Mouse (Mus musculus) kidney, adult 2 months (tissue): Measurements from ENCODE around the gene Adam17.

Source experiments
- CTCF ChIP-seq: fragments of 200-500 bp; conservative IDR thresholded peaks from 2 replicates; pipeline ENCODE4 v1.5.1; 2011; ENCODE audit warnings: low read depth, mild to moderate bottlenecking, control low read depth, low read length, moderate library complexity, mixed read lengths; ENCODE audit not compliant: insufficient read depth, insufficient read length
- POLR2A ChIP-seq: fragments of 200-500 bp; IDR thresholded peaks from one replicate; pipeline ENCODE4 v1.6.1; 2011; ENCODE audit warnings: low read depth, low read length, control low read depth

DNA sequence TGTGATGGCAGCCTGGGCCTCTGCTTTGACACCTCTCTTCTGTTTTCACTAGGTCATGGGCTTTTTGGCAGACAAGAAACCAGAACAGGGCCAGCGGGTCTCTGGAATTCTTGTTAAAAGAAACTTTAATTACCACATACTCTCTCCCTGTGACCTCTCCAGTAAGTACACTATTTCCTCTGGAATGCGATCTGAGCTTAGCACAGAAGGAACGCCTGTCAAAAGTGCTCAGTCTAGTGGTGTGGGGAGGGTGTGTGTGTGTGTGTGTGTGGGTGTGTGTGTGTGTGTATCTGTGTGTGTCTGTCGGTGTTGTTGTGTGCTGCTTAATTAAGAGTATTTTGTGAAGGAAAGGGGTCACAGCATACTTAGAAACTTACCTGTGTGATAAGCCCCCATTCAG lies 66.7 kb downstream of the Adam17 start:
- no peak for TF ChIP-seq POLR2A
- TF ChIP-seq CTCF, result no peak
